Mouse (Mus musculus) limb, embryonic 12.5 days (tissue): Measurements from ENCODE around the gene Klk1b4. TPM values are rescaled to one million over a fixed set of nuclear protein-coding genes. Genes with fewer than 3 reads are reported as not detected.
"Not testable (repeated sequence)": the region's sequence is repeated elsewhere in the genome, so short reads cannot be mapped to it uniquely, and the experiment has no call there.

Experiments used
- ATAC-seq: fragments of 200-750 bp; cut with Nextera tagmentation; 2 replicates; pipeline ENCODE4 v1.8.0; 2017; ENCODE audit warnings: low read depth, moderate TSS enrichment; ENCODE audit not compliant: insufficient number of reproducible peaks, insufficient read depth, low FRiP score, low TSS enrichment
- H3K27ac ChIP-seq: fragments of 300-500 bp; sonication (generic); 2 replicates; pipeline ENCODE4 v1.5.1; 2016; ENCODE audit warnings: mild to moderate bottlenecking, moderate library complexity
- H3K27me3 ChIP-seq: fragments of 300-500 bp; sonication (generic); 2 replicates; pipeline ENCODE4 v1.6.1; 2016; ENCODE audit warnings: mild to moderate bottlenecking, moderate library complexity
- H3K36me3 ChIP-seq: fragments of 300-500 bp; sonication (generic); 2 replicates; pipeline ENCODE4 v1.6.1; 2016; ENCODE audit warnings: mild to moderate bottlenecking, moderate library complexity
- H3K4me1 ChIP-seq: fragments of 300-500 bp; sonication (generic); replicated peaks from 2 replicates; pipeline ENCODE4 v1.6.1; 2016
- H3K4me2 ChIP-seq: fragments of 300-500 bp; sonication (generic); 2 replicates; pipeline ENCODE4 v1.6.1; 2016; ENCODE audit warnings: mild to moderate bottlenecking, moderate library complexity
- H3K4me3 ChIP-seq: fragments of 300-500 bp; sonication (generic); replicated peaks from 2 replicates; pipeline ENCODE4 v1.5.1; 2016; ENCODE audit warnings: mild to moderate bottlenecking
- H3K9ac ChIP-seq: fragments of 300-500 bp; sonication (generic); replicated peaks from 2 replicates; pipeline ENCODE4 v1.6.1; 2016; ENCODE audit warnings: mild to moderate bottlenecking, moderate library complexity
- H3K9me3 ChIP-seq: fragments of 300-500 bp; sonication (generic); 2 replicates; pipeline ENCODE4 v1.6.1; 2016; ENCODE audit warnings: mild to moderate bottlenecking, moderate library complexity
- WGBS: fragments of 180-500 bp; shearing (Covaris S2); methylation state at CpG from one replicate; pipeline ENCODE4 v1.1.7; 2016; 5-methylcytosine and 5-hydroxymethylcytosine counted together
- polyA plus RNA-seq: library from polyadenylated mRNA; unstranded; fragments of >200 nt; fragmentation: Nextera tagmentation; extraction: Ambion mirVana; gene quantifications from 2 replicates; pipeline ENCODE4 v1.2.1, GENCODE M21; 2016

Gene Klk1b4
- polyA plus RNA-seq, 1 experiment from 2014 or later: not detected

- H3K4me3 ChIP-seq: no peak overlapping the region
- H3K4me1 ChIP-seq: no peaks in the 10 kb centered on the region
- H3K27me3 ChIP-seq: peaks cover 4% of the 10 kb centered on the region; the same call in 1 of the 2 replicates
- no peak overlapping the region for H3K9ac ChIP-seq
- H3K36me3 ChIP-seq: no peaks in the 10 kb centered on the region
- 45% methylated on average over 2 of the region's 2 CpGs for WGBS
- H3K27ac ChIP-seq: no peak overlapping the region
- no peaks in the 10 kb centered on the region for H3K9me3 ChIP-seq
- H3K4me2 ChIP-seq: no peak overlapping the region
- ATAC-seq: no peak
Observed at GRCm38 (mm10) chr7:44239913-44240312, 32.7 kb downstream of the Klk1b4 start.

- WGBS: 42% methylated on average over 1 of the region's 1 CpGs
- H3K4me3 ChIP-seq: no peak overlapping the region
- H3K9me3 ChIP-seq: no peaks in the 10 kb centered on the region
- peaks cover 4% of the 10 kb centered on the region; the same call in 1 of the 2 replicates for H3K27me3 ChIP-seq
- no peak overlapping the region for H3K4me2 ChIP-seq
- no peaks in the 10 kb centered on the region for H3K36me3 ChIP-seq
- no peak overlapping the region for H3K9ac ChIP-seq
- H3K4me1 ChIP-seq: peaks cover 6% of the 10 kb centered on the region
- no peak overlapping the region for H3K27ac ChIP-seq
- ATAC-seq: no peak
Observed at GRCm38 (mm10) chr7:44240712-44241111, 33.5 kb downstream of the Klk1b4 start.

GRCm38 (mm10) chr7:44241163-44241562 is 33.9 kb downstream of the Klk1b4 start:
- H3K4me1 ChIP-seq: peaks cover 6% of the 10 kb centered on the region
- H3K9ac ChIP-seq: no peak overlapping the region
- no peaks in the 10 kb centered on the region for H3K36me3 ChIP-seq
- no peak overlapping the region for H3K27ac ChIP-seq
- WGBS: 68% methylated on average over 2 of the region's 2 CpGs
- H3K27me3 ChIP-seq: peaks cover 4% of the 10 kb centered on the region; the same call in 1 of the 2 replicates
- no peak for ATAC-seq
- no peak overlapping the region for H3K4me3 ChIP-seq
- H3K4me2 ChIP-seq: no peak overlapping the region
- no peaks in the 10 kb centered on the region for H3K9me3 ChIP-seq

GRCm38 (mm10) chr7:44244080-44244479 is 36.8 kb downstream of the Klk1b4 start:
- Histone ChIP-seq H3K4me3 (no peak overlapping the region), H3K9me3 (no peaks in the 10 kb centered on the region), H3K9ac (no peak overlapping the region), H3K27ac (no peak overlapping the region), H3K4me1 (peaks cover 16% of the 10 kb centered on the region), H3K4me2 (no peak overlapping the region), H3K36me3 (peaks cover 14% of the 10 kb centered on the region), H3K27me3 (peaks cover 4% of the 10 kb centered on the region; the same call in 1 of the 2 replicates)
- no peak for ATAC-seq
- WGBS: 65% methylated on average over 1 of the region's 1 CpGs

GRCm38 (mm10) chr7:44246055-44246983 is 39.1 kb downstream of the Klk1b4 start, which contains the start of the genes 1700028J19Rik and 2410002F23Rik:
1700028J19Rik (minus strand) TSS chr7:44246695.
2410002F23Rik (plus strand) TSS chr7:44246722.
- Histone ChIP-seq H3K36me3 (peaks cover 36% of the 10 kb centered on the region), H3K9ac (peak within 1 kb of the TSS; percentile 95), H3K27me3 (no peaks in the 10 kb centered on the region), H3K27ac (peak within 1 kb of the TSS; percentile 95), H3K9me3 (no peaks in the 10 kb centered on the region), H3K4me3 (peak within 1 kb of the TSS; percentile 85), H3K4me2 (peak within 1 kb of the TSS; percentile 83), H3K4me1 (peaks cover 16% of the 10 kb centered on the region)
- WGBS: under 1% methylated on average over 62 of the region's 62 CpGs
- ATAC-seq: peak; percentile 86

GRCm38 (mm10) chr7:44246984-44247470 is 39.8 kb downstream of the Klk1b4 start:
- WGBS: under 1% methylated on average over 22 of the region's 23 CpGs
- no peaks in the 10 kb centered on the region for H3K27me3 ChIP-seq
- H3K4me3 ChIP-seq: peak overlapping the region; percentile 85
- peaks cover 41% of the 10 kb centered on the region for H3K36me3 ChIP-seq
- peak; percentile 11; the same call in 1 of the 2 replicates for ATAC-seq
- peak overlapping the region; percentile 83 for H3K4me2 ChIP-seq
- H3K9me3 ChIP-seq: no peaks in the 10 kb centered on the region
- peak overlapping the region; percentile 95 for H3K9ac ChIP-seq
- peaks cover 16% of the 10 kb centered on the region for H3K4me1 ChIP-seq
- H3K27ac ChIP-seq: peak overlapping the region; percentile 95

GRCm38 (mm10) chr7:44247971-44248370 is 40.7 kb downstream of the Klk1b4 start:
- no peak for ATAC-seq
- 94% methylated on average over 2 of the region's 2 CpGs for WGBS
- Histone ChIP-seq H3K9ac (0 out of 2 replicates have a peak overlapping the region, but pooled peaks have one; percentile 95), H3K27ac (no peak overlapping the region), H3K36me3 (peaks cover 50% of the 10 kb centered on the region), H3K4me3 (peak overlapping the region; percentile 85), H3K9me3 (no peaks in the 10 kb centered on the region), H3K4me1 (peaks cover 16% of the 10 kb centered on the region), H3K27me3 (no peaks in the 10 kb centered on the region), H3K4me2 (peak overlapping the region; percentile 83)

- Histone ChIP-seq H3K4me2 (no peak overlapping the region), H3K27ac (no peak overlapping the region), H3K27me3 (no peaks in the 10 kb centered on the region), H3K4me1 (peaks cover 16% of the 10 kb centered on the region), H3K4me3 (no peak overlapping the region), H3K9ac (no peak overlapping the region), H3K9me3 (no peaks in the 10 kb centered on the region), H3K36me3 (peaks cover 63% of the 10 kb centered on the region)
- no peak for ATAC-seq
- WGBS: 85% methylated on average over 4 of the region's 4 CpGs
Observed at GRCm38 (mm10) chr7:44249248-44249647, 42.0 kb downstream of the Klk1b4 start.

GRCm38 (mm10) chr7:44250732-44251275 is 43.6 kb downstream of the Klk1b4 start:
- not testable (repeated sequence) for H3K9me3 ChIP-seq, H3K4me3 ChIP-seq, H3K4me2 ChIP-seq, H3K4me1 ChIP-seq, ATAC-seq, H3K27ac ChIP-seq, H3K9ac ChIP-seq, H3K27me3 ChIP-seq
- WGBS: 91% methylated on average over 17 of the region's 17 CpGs
- H3K36me3 ChIP-seq: peaks cover 63% of the 10 kb centered on the region

- WGBS: 69% methylated on average over 15 of the region's 15 CpGs
- no peak for ATAC-seq
- H3K27me3 ChIP-seq: no peaks in the 10 kb centered on the region
- H3K4me1 ChIP-seq: peaks cover 4% of the 10 kb centered on the region
- H3K27ac ChIP-seq: no peak overlapping the region
- H3K36me3 ChIP-seq: peaks cover 59% of the 10 kb centered on the region
- no peak overlapping the region for H3K4me2 ChIP-seq
- H3K9ac ChIP-seq: no peak overlapping the region
- H3K4me3 ChIP-seq: no peak overlapping the region
- H3K9me3 ChIP-seq: no peaks in the 10 kb centered on the region
Observed at GRCm38 (mm10) chr7:44253023-44253616, 45.9 kb downstream of the Klk1b4 start.

GRCm38 (mm10) chr7:44254930-44255329 is 47.7 kb downstream of the Klk1b4 start:
- no peak overlapping the region for H3K4me2 ChIP-seq
- no peaks in the 10 kb centered on the region for H3K9me3 ChIP-seq
- H3K4me3 ChIP-seq: no peak overlapping the region
- H3K27me3 ChIP-seq: no peaks in the 10 kb centered on the region
- H3K4me1 ChIP-seq: no peaks in the 10 kb centered on the region
- WGBS: 81% methylated on average over 6 of the region's 6 CpGs
- no peak overlapping the region for H3K9ac ChIP-seq
- H3K36me3 ChIP-seq: peaks cover 41% of the 10 kb centered on the region
- no peak for ATAC-seq
- no peak overlapping the region for H3K27ac ChIP-seq
